Mouse (Mus musculus) granulocyte monocyte progenitor cell, adult 5-6 weeks (primary cell): ENCODE data around the gene Ttc9c. TPM values are rescaled to one million over a fixed set of nuclear protein-coding genes. Genes with fewer than 3 reads are reported as not detected.

Experiments used
- ATAC-seq: replicated peaks from 2 replicates; pipeline ENCODE4 v1.8.0; 2016; ENCODE audit warnings: mild to moderate bottlenecking, moderate TSS enrichment, inconsistent platforms; ENCODE audit not compliant: poor library complexity, severe bottlenecking
- total RNA-seq, 2 experiments: library from RNA; stranded (forward) in 1 of 2; stranded (reverse) in 1 of 2; fragments of 200-712, 200-1000 nt in 1 of 2; fragments of >200 nt in 1 of 2; fragmentation: Nextera tagmentation in 1 of 2; gene quantifications; 2 replicates each; pipeline ENCODE4 v1.2.3; 2014 to 2017

Gene Ttc9c
- total RNA-seq, 2 experiments from 2014 or later = 41.3 to 65.0 TPM

DNA sequence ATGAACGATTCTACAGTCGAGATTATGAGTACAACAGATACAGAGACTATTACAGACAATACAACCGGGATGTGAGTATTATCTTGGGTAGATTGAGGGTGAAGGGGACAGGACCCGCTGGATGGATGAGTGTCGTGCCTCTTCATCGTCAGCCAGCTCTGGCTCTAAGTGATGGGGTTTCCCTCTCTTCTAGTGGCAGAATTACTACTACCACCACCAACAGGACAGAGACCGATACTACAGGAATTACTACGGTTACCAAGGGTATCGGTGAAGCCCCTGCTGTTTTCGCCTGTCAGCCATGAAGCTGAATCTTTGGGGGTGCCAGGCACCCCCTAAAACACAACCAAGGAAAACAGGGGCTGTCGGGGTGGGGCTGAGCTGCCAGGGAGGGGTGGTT is 12.1 kb upstream of the Ttc9c start:
- no peak for ATAC-seq

- ATAC-seq = no peak
Measured at GRCm38 (mm10) chr19:8830664-8831063, 11.5 kb upstream of the Ttc9c start.

- peak; percentile 98 for ATAC-seq
Measured at GRCm38 (mm10) chr19:8829660-8830059, 10.5 kb upstream of the Ttc9c start, which contains the start of gene AC129217.1. TSS of gene AC129217.1 (plus strand) at chr19:8829773.

DNA sequence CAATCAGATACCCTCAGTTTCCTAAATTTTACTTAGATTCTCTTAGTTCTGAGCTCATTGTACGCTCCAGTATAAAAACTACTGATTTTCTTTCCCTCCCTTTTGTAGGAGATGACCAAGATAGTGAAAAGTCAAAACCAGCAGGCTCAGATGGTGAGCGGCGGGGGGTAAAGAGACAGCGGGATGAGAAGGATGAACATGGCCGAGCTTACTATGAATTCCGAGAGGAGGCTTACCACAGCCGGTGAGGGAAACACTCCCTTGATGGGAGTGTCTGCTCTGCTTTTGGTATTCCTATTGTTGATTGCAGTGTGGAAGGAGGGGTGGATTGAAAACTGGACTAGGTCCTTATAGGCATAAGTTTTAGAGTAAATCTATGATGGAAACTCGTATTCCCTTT is 3.6 kb upstream of the Ttc9c start:
- no peak for ATAC-seq

GRCm38 (mm10) chr19:8821146-8821545 is 2.0 kb upstream of the Ttc9c start:
- no peak for ATAC-seq

DNA sequence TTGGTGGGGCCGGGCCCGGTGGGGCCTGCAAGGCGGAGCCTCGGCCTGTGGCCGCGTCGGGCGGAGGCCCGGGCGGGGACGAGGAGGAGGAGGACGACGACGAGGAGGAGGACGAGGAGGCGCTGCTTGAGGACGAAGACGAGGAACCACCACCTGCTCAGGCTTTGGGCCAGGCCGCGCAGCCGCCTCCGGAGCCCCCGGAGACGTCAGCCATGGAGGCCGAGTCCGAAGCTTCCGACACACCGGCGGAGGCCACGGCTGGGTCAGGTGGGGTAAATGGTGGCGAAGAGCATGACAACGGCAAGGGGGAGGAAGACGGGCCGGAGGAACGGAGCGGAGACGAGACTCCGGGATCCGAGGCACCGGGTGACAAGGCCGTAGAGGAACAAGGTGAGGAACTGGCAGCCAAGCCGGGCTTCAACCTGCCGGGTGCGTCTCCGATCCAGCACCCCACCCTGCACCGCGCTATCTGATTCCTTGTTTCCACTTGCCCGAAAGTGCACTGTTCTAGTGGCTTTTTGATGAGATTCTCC is 1.4 kb upstream of the Ttc9c start:
- no peak for ATAC-seq

DNA sequence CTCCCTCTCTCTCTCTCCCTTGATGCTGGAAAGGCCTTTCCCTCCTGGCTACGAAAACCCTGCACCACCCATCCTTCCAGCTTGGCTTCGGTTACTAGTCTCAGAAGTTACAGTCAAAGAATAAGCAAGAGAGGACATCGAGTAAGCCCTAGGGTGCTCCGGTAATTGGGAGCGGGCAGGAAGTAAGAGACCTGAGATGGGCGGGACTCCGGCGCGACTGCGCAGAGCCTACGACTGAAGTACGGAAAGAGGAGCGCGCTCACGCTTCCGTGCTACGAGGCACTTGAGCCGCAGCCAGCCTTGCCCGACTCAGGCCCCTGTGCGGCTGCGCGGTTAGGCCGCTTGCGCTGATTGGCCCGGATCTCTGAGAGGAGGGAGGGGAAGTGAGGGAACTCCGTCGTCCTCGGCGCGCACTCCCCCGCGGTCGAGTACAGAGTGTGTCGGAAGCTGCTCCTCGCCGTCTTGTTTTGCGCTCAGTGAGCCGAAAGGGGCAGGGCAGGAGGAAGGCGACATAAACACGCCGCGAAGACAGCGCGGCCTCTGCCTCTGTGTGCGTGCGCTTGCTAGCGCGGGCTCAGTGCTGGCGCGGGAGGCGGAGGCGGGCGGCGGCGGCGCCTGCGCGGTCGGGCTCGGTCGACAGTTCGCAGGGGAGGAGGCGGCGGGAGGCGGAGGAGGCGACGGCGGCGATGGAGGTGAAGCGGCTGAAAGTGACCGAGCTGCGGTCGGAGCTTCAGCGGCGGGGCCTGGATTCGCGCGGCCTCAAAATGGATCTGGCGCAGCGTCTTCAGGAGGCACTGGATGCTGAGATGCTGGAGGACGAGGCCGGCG is 677 bp upstream of the Ttc9c start, which contains the start of gene Hnrnpul2:
TSS of gene Hnrnpul2 (plus strand) at position 415 of the 828 bp plus-strand sequence.
- peak; percentile 80 for ATAC-seq

DNA sequence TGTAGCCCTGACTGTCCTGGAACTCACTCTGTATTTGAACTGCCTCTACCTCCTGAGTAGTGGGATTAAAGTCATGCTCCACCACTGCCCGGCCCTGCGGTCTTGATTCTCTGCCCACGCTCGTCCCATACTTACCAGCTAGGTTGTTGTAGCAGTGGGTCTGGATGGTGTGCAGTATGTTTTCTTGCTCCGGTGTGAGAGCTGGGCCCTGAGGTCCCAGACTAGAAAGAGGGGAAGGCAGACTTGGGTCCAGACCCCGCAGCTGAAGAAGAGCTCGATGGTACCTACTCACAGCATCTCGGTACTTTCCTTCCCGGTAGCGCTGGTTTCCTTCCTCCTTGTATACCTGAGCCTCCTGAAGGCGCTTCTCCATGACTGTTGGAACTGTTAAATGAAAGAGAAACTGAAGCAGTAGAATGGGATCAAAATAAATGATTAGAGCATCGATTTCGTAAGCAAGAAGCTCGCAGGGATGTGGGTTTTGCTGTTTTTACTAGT is 783 bp downstream of the Ttc9c start:
- no peak for ATAC-seq

DNA sequence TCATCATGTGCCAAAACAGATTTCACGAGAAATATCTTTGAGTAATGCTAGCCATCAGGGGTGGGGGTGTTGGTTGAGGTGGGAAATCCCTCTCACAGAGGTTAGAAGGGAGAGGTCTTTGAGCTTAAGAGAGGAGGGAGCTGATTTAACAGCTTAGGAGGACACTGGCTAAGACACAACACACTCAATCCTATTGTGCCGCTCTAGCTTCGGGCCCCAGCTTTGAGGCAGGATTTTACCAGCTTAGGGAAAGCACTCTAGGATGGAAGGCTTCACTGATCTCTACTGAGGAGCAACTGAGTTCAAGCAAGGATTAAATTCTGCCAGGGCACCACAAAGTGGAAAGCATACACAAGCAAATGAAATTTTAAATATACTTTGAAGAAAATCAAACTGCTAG is 2.1 kb downstream of the Ttc9c start:
- ATAC-seq = no peak

- ATAC-seq = no peak
Measured at GRCm38 (mm10) chr19:8815812-8816211, 3.3 kb downstream of the Ttc9c start.

- ATAC-seq = no peak
Measured at GRCm38 (mm10) chr19:8806810-8807209, 12.3 kb downstream of the Ttc9c start.

- peak; percentile 23 for ATAC-seq
Measured at GRCm38 (mm10) chr19:8803879-8804660, 15.1 kb downstream of the Ttc9c start.

DNA sequence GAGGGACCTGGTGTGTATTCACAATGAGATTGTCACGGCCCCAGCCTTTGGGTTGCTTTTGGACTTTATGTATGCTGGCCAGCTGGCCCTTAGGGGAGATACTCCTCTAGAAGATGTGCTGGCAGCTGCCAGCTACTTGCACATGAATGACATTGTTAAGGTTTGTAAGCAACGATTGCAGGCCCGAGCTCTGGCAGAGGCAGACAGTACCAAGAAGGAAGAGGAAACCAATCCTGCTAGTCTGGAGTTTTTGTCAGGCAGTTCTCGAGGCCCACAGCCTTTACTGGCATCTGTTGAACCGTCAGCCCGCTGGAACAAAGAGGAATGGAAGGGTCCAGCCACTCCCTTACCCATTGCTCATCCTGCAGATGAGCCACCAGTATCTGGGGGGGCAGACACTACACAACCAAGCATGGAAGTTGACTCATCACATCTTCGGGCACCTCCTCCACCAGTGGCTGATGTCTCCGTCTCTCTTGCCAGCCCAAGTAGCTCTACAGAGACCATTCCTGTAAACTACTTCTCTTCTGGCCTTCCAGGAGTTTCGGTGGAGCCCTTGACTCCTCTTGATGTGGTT is 15.8 kb downstream of the Ttc9c start:
- no peak for ATAC-seq

DNA sequence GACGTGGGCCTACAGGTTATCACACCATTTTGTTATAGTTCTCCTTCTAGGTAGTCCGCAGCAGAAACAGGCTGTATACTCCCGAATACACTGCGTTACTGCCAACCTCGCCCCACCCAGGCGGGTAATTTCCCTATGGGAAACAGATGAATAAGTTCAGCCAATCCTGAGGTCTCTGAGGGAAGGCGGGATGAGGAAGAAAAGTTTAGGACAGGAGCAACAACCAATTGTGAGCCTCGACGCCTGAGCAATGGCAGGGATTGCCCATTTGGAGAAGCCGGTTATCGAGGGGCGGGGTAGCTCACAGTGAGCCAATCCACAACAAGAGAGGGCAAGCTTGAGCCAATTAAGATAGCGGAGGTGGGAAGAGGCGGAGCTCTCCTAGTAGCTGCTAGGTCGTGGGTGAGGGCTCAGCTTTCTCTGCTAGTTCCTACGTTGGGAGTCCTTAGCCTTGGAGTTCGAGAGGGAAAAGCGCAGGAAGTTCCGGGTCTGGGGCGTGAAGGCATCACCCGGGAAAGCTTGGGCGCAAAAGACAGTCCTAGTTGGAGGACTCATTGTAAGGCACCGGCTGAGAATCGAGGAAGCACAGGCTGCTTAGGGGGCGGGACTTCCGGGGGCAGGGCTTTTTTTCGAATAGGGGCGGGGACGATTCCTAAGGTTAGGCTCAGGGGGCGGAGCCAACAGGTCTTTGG is 16.9 kb downstream of the Ttc9c start, which contains the start of gene Zbtb3:
TSS of gene Zbtb3 (plus strand) at position 426 of the 692 bp plus-strand sequence.
- peak; percentile 81 for ATAC-seq

GRCm38 (mm10) chr19:8798947-8799315 is 20.2 kb downstream of the Ttc9c start:
- ATAC-seq = no peak

DNA sequence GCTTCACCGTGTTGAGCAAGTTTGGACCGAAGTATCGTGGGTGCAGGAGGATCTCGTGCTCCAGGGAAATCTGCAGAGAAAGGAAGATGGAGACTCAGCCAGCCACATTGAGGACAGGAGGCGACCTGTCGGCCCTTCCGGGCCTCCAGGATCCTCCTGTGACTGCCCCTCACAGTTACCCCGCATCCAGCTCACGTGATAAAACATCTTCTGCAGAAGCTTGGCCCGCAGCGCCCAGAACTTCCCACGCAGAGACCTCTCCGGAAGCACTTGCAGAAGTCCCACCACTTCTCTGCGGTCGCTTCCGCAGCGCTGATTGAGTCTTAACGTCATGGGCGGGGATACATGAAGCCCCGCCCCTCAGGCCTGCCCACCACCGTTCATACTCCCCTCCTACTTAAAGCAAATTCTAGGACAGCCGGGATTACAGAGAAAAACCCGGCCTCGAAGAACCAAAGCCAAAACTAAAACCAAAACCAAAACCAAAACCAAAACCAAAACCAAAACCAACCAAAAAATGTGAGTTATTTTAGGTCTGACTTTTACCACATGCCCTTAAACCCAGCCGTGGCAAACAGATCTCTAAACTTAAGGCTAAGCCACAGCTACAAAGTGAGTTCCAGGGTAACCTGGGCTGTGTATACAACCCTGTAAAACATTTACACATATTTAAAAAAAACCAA is 20.7 kb downstream of the Ttc9c start, which contains the start of gene Polr2g:
TSS of gene Polr2g (minus strand) at position 314 of the 683 bp plus-strand sequence.
- peak; percentile 75 for ATAC-seq

GRCm38 (mm10) chr19:8790171-8790570 is 29.0 kb downstream of the Ttc9c start:
- no peak for ATAC-seq

DNA sequence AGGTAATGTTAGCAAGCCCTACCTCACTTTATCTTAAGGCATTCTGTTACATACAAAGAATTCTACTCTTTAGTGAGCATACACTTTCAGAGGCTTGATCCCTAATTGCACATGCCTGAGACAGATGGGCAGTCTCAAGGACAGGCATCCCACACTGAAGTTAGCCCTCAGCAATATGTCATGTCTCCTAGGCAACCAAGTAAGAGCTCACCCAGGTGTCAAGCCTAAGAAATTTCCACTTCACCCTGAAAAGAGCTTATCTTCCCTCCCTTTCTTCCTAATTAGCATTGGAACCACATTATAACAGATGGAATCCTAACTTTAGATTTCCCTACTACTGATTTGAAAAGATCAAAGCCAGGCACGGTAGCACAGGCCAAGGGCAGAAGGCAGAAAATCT is 30.0 kb downstream of the Ttc9c start:
- ATAC-seq = no peak

DNA sequence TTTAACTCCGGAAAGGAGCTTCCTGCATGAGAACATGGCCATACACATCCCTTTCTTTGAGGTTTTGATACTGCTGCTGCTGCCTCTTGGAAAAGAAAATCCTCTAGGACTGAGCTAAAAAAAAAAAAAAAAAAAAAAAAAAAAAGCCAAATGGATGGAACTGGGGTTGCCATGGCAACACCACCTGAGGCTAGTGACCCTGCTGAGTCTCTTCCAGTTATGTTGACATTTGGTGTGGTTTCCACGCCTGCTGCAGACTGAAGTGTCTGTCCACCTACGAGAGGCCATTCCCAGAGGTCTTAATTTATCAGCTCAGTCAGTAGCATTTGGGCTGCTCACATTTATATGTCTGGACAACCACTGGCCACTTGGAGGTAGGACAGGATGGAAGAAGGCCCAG is 30.6 kb downstream of the Ttc9c start:
- no peak for ATAC-seq
